Mouse (Mus musculus) olfactory bulb, adult 2 months (tissue): ENCODE data around the gene Olfr1333.

Experiments
- CTCF ChIP-seq: fragments of 200-500 bp; IDR thresholded peaks from 2 replicates; pipeline ENCODE4 v1.5.1; 2012; ENCODE audit warnings: low read depth, mild to moderate bottlenecking, low read length, moderate library complexity; ENCODE audit not compliant: insufficient read depth
- POLR2A ChIP-seq: fragments of 200-500 bp; IDR thresholded peaks from 2 replicates; pipeline ENCODE4 v1.6.1; 2012; ENCODE audit warnings: mild to moderate bottlenecking, low read depth, low read length, moderate library complexity; ENCODE audit not compliant: insufficient read depth

DNA sequence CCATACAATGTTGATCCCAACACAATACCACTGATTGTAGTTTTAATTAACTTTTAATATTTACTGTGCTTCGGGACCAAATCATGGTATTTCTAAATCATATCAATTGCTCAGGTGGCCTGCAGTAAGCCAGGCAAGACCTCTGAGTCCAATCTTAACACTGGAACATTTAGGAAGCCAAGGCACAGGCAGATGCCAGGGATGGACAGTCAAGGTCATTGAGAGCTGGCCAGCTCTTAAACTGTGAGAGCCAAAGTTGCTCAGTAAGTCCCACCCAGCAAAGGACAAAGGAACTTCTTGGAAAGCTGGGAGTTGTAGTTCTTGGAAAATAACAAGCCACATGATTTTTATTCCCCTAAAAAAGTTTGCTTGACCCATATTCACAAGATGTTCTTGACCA, 25.7 kb upstream of the Olfr1333 start:
- TF ChIP-seq POLR2A: no peak
- TF ChIP-seq CTCF: no peak
